Mouse (Mus musculus): ENCODE data around the gene Pcna. TPM values are rescaled to one million over a fixed set of nuclear protein-coding genes. Genes with fewer than 3 reads are reported as not detected.

Gene Pcna
- total and polyA plus RNA-seq, 3 experiments: 25.9 to 39.9 (median 36.5) TPM

GRCm38 (mm10) chr2:132203186-132203585, 49.9 kb downstream of the Pcna start:
- no peaks in the 10 kb centered on the region for H3K27me3 ChIP-seq (ENCODE audit: control insufficient read depth, insufficient read depth, low read length)
- WGBS: 72% methylated on average over 3 of the region's 3 CpGs
- no peaks in the 10 kb centered on the region for H3K79me2 ChIP-seq (replicated peaks; ENCODE audit: control insufficient read depth, insufficient read depth, low read length)
- no peak overlapping the region for H3K9ac ChIP-seq (ENCODE audit: low read depth, low read length)
- no peak overlapping the region for H3K4me3 ChIP-seq
- no peak overlapping the region for H3K27ac ChIP-seq
- no peak for DNase-seq
- TF ChIP-seq POLR2A (IDR thresholded peaks at IDR 0.05; ENCODE audit: insufficient read depth, low read depth, low read length) (no peak), CTCF (IDR thresholded peaks at IDR 0.05) (no peak), EP300 (IDR thresholded peaks at IDR 0.05; ENCODE audit: insufficient read depth, low read depth, low read length) (no peak)
- no peaks in the 10 kb centered on the region for H3K36me3 ChIP-seq (ENCODE audit: control insufficient read depth, insufficient read depth, low read length)
- intact Hi-C loops (cut with DNase I): no loop called here
- H3K4me1 ChIP-seq (ENCODE audit: control insufficient read depth, insufficient read depth, low read length): no peaks in the 10 kb centered on the region

Other genes with a start within 250 kb of the Pcna start
- gene Rassf2, start 223.1 kb downstream of the Pcna start, total RNA-seq (2021): 10 to 100 TPM in 1 of 2 experiments, 1 to 10 TPM in 1; 6.8 to 11.5 TPM
- 6.0 and 7.5 TPM in 2 replicates for gene Rassf2, start 223.1 kb downstream of the Pcna start, polyA plus RNA-seq (2012; rRNA removed)
- gene Slc23a2, start 108.2 kb downstream of the Pcna start, total RNA-seq (2021): 10 to 100 TPM; 11.8 to 15.6 TPM
- gene Slc23a2, start 108.2 kb downstream of the Pcna start, polyA plus RNA-seq (2012; rRNA removed): 11.2 and 19.3 TPM in 2 replicates
- gene Tmem230, start 5.5 kb downstream of the Pcna start, total RNA-seq (2021): 10 to 100 TPM; 23.1 to 23.3 TPM
- 28.0 and 43.2 TPM in 2 replicates for gene Tmem230, start 5.5 kb downstream of the Pcna start, polyA plus RNA-seq (2012; rRNA removed)
- gene Cds2, start 9.8 kb upstream of the Pcna start, total RNA-seq (2021): 10 to 100 TPM; 75.4 to 90.4 TPM
- 48.0 and 85.1 TPM in 2 replicates for gene Cds2, start 9.8 kb upstream of the Pcna start, polyA plus RNA-seq (2012; rRNA removed)
- under 1 TPM; 0.08 to 0.11 TPM for gene Prokr2, start 132.1 kb upstream of the Pcna start, total RNA-seq (2021)
- gene Prokr2, start 132.1 kb upstream of the Pcna start, polyA plus RNA-seq (2012; rRNA removed): 0.04 and 0.26 TPM in 2 replicates